In genomic region chr6:54641953-54642352, GRCm38 (mm10) we compare ENCODE assay signal across 28 mouse cellular contexts. TPM values are rescaled to one million over a fixed set of nuclear protein-coding genes. Genes with fewer than 3 reads are reported as not detected.
A peak's percentile ranks its signal among the peaks of the same experiment; 100 is the strongest.
DNase-seq lines count a peak whose midpoint lies in the region; ATAC-seq lines count a peak whose summit lies in the region.
"Had no signal": no experiment of that assay in that cellular context is flagged by ENCODE, and none has a peak within 500 bp of the region (broad histone marks: within the 10 kb centered on the region; RNA-seq: fewer than 3 reads in every experiment).

No protein-coding gene starts in this region.

- peaks cover 40% of the 10 kb centered on the region for H3K36me3 ChIP-seq in forebrain, embryonic 13.5 days (ENCODE audit: poor library complexity, severe bottlenecking)
- H3K36me3 ChIP-seq in forebrain, embryonic 16.5 days (ENCODE audit: control insufficient read depth, insufficient read depth): peaks cover 3% of the 10 kb centered on the region

- DNase-seq in frontal cortex, adult 2 months (ENCODE audit: extremely low spot score in 1 of 2, low spot score in 1 of 2): peak; percentile 14 to 57
- DNase-seq in frontal cortex, postnatal 25 days (ENCODE audit: low spot score in 2 of 2): no peak
- peak; percentile 14 to 37 for DNase-seq in left cerebral cortex, postnatal 36 days (ENCODE audit: low spot score in 2 of 2)
- DNase-seq in left cerebral cortex, adult 11 months (ENCODE audit: low spot score): no peak
- peak; percentile 48 for DNase-seq in telencephalon, adult 2 months (ENCODE audit: low read depth, low spot score)
- DNase-seq in heart, adult 9 months (ENCODE audit: low spot score in 2 of 2): no peak
- DNase-seq: adrenal gland, adult 8-10 months; cerebellum, adult 11 months; cerebellum, adult 9-10 months; cerebellum, postnatal 36 days; gastrocnemius, postnatal 25 days; heart, adult 18-20 months; heart, postnatal 4 days; kidney, adult 11 months; kidney, postnatal 14 days; liver; lung, adult 2 months; lung, postnatal 10 days; midbrain, embryonic 14.5 days had no signal

- ATAC-seq in forebrain, embryonic 13.5 days: 0 out of 2 replicates have a peak, but pooled peaks have one; percentile 41
- ATAC-seq in forebrain, embryonic 16.5 days: no peak; the same call in 1 of the 2 replicates
- ATAC-seq: activated CD4-positive, CD25-positive, alpha-beta regulatory T cell, adult 4 months had no signal

- H3K4me1 ChIP-seq in forebrain, embryonic 13.5 days: peaks cover 3% of the 10 kb centered on the region
- no peaks in the 10 kb centered on the region for H3K4me1 ChIP-seq in forebrain, embryonic 16.5 days (replicated peaks; ENCODE audit: control insufficient read depth, insufficient read depth, low read length)

- no peak overlapping the region for H3K9ac ChIP-seq in forebrain, embryonic 13.5 days
- H3K9ac ChIP-seq in forebrain, embryonic 16.5 days (replicated peaks; ENCODE audit: low read depth, low read length): no peak overlapping the region
- H3K9ac ChIP-seq: heart, embryonic 12.5 days; hindbrain, embryonic 14.5 days; liver, embryonic 14.5 days had no signal

- intact Hi-C loops in left cerebral cortex, postnatal 36 days (cut with DNase I): no loop called here

- H3K4me2 ChIP-seq in forebrain, embryonic 13.5 days: no peak overlapping the region
- H3K4me2 ChIP-seq in forebrain, embryonic 16.5 days (ENCODE audit: low read length): no peak overlapping the region
- H3K4me2 ChIP-seq: heart, embryonic 12.5 days; hindbrain, embryonic 14.5 days had no signal

- WGBS in forebrain, embryonic 13.5 days: 71% methylated on average over 2 of the region's 2 CpGs
- 48% methylated on average over 2 of the region's 2 CpGs for WGBS in forebrain, embryonic 16.5 days

- no peaks in the 10 kb centered on the region for H3K9me3 ChIP-seq in forebrain, embryonic 13.5 days (replicated peaks)
- H3K9me3 ChIP-seq in forebrain, embryonic 16.5 days (ENCODE audit: control insufficient read depth, low read length): no peaks in the 10 kb centered on the region
- H3K9me3 ChIP-seq: heart, embryonic 12.5 days had no signal

- no peak overlapping the region for H3K4me3 ChIP-seq in forebrain, embryonic 13.5 days
- no peak overlapping the region for H3K4me3 ChIP-seq in forebrain, embryonic 16.5 days (replicated peaks; ENCODE audit: low read length)
- H3K4me3 ChIP-seq: heart, embryonic 12.5 days; left cerebral cortex, adult 2 months had no signal

- H3K27me3 ChIP-seq in forebrain, embryonic 13.5 days: no peaks in the 10 kb centered on the region
- H3K27me3 ChIP-seq in forebrain, embryonic 16.5 days (replicated peaks; ENCODE audit: control insufficient read depth, insufficient read depth, low read length): no peaks in the 10 kb centered on the region
- H3K27me3 ChIP-seq: CH12.LX; heart, embryonic 12.5 days had no signal

- H3K27ac ChIP-seq in forebrain, embryonic 13.5 days: no peak overlapping the region
- no peak overlapping the region for H3K27ac ChIP-seq in forebrain, embryonic 16.5 days (ENCODE audit: low read length)
- H3K27ac ChIP-seq: hindbrain, embryonic 14.5 days; left cerebral cortex, adult 2 months; liver, embryonic 14.5 days had no signal

RNA-seq across cellular contexts. Expression of gene Mturn, which starts 39.5 kb away (rescaled TPM):
- 54.3 and 55.7 TPM in 2 replicates for polyA plus RNA-seq in forebrain, embryonic 13.5 days (2015; fragmentation: Nextera tagmentation; extraction: Ambion mirVana)
- 163 and 168 TPM in 2 replicates for polyA plus RNA-seq in forebrain, embryonic 16.5 days (2015; fragmentation: Nextera tagmentation; extraction: Ambion mirVana)
- polyA plus RNA-seq in frontal cortex, adult 2 months (2012; rRNA removed): 43.9 and 45.4 TPM in 2 replicates
- 10 to 100 TPM; 93.9 to 96.4 TPM for total RNA-seq in left cerebral cortex, postnatal 36 days (2021)

RNA-seq across cellular contexts. Expression of gene Fkbp14, which starts 44.8 kb away (rescaled TPM):
- polyA plus RNA-seq in forebrain, embryonic 13.5 days (2015; fragmentation: Nextera tagmentation; extraction: Ambion mirVana): 9.1 and 9.4 TPM in 2 replicates
- 6.8 and 9.0 TPM in 2 replicates for polyA plus RNA-seq in forebrain, embryonic 16.5 days (2015; fragmentation: Nextera tagmentation; extraction: Ambion mirVana)
- polyA plus RNA-seq in frontal cortex, adult 2 months (2012; rRNA removed): 12.7 and 13.7 TPM in 2 replicates
- total RNA-seq in left cerebral cortex, postnatal 36 days (2021): 1 to 10 TPM; 7.3 to 9.9 TPM
- total RNA-seq: monocyte, adult 5-6 weeks had no signal
- polyA plus RNA-seq: activated CD4-positive, CD25-positive, alpha-beta regulatory T cell, adult 4 months had no signal

RNA-seq across cellular contexts. Expression of gene Plekha8, which starts 47.0 kb away (rescaled TPM):
- polyA plus RNA-seq in forebrain, embryonic 13.5 days (2015; fragmentation: Nextera tagmentation; extraction: Ambion mirVana): 10.6 and 12.1 TPM in 2 replicates
- 10.5 and 10.7 TPM in 2 replicates for polyA plus RNA-seq in forebrain, embryonic 16.5 days (2015; fragmentation: Nextera tagmentation; extraction: Ambion mirVana)
- polyA plus RNA-seq in frontal cortex, adult 2 months (2012; rRNA removed): 7.6 and 8.0 TPM in 2 replicates
- 10 to 100 TPM; 12.3 to 12.6 TPM for total RNA-seq in left cerebral cortex, postnatal 36 days (2021)

Comparison
In these comparisons a context has a peak if more than half of its experiments do, and no peak if none do; other contexts are left out.
1. DNase-seq: peak in frontal cortex, adult 2 months (2 of 2), left cerebral cortex, postnatal 36 days (2 of 2) and telencephalon, adult 2 months (single experiment); none in frontal cortex, postnatal 25 days (0 of 2), left cerebral cortex, adult 11 months (single experiment) and heart, adult 9 months (0 of 2).